Mouse (Mus musculus) MEL-GATA-1-ER (cell line): Measurements from ENCODE around the gene Chd1.

Experiments used
- DNase-seq: peaks from one replicate; pipeline ENCODE4 v3.0.0-alpha.2; 2012; ENCODE audit warnings: low read depth; ENCODE audit errors: extremely low read depth

The Chd1 gene

GRCm38 (mm10) chr17:15808468-15809374 is 104.0 kb downstream of the Chd1 start:
- DNase-seq, result no peak

GRCm38 (mm10) chr17:15809949-15810348 is 105.2 kb downstream of the Chd1 start:
- DNase-seq, result no peak

- no peak for DNase-seq
Observed at GRCm38 (mm10) chr17:15812136-15812778, 107.5 kb downstream of the Chd1 start.

- no peak for DNase-seq
Observed at GRCm38 (mm10) chr17:15813658-15814212, 109.0 kb downstream of the Chd1 start.

- DNase-seq, result no peak
Observed at GRCm38 (mm10) chr17:15815312-15816018, 110.7 kb downstream of the Chd1 start.

GRCm38 (mm10) chr17:15816379-15817095 is 111.8 kb downstream of the Chd1 start:
- DNase-seq, result no peak

GRCm38 (mm10) chr17:15817096-15817450 is 112.3 kb downstream of the Chd1 start:
- DNase-seq, result no peak

- no peak for DNase-seq
Observed at GRCm38 (mm10) chr17:15817634-15818033, 112.9 kb downstream of the Chd1 start.

- DNase-seq, result no peak
Observed at GRCm38 (mm10) chr17:15818372-15818771, 113.6 kb downstream of the Chd1 start.

- DNase-seq, result no peak
Observed at GRCm38 (mm10) chr17:15820146-15820545, 115.4 kb downstream of the Chd1 start.

- no peak for DNase-seq
Observed at GRCm38 (mm10) chr17:15820761-15821160, 116.0 kb downstream of the Chd1 start.

GRCm38 (mm10) chr17:15821706-15822105 is 116.9 kb downstream of the Chd1 start:
- no peak for DNase-seq
